Mouse (Mus musculus) gastrocnemius, postnatal 4 days (tissue): Measurements from ENCODE around the gene Gdf9. TPM values are rescaled to one million over a fixed set of nuclear protein-coding genes. Genes with fewer than 3 reads are reported as not detected.

Experiments
- DNase-seq, 2 experiments: peaks; one replicate each; pipeline ENCODE4 v3.0.0; 2021 to 2022; ENCODE audit warnings: low spot score in 2 of 2, mixed read lengths in 2 of 2
- microRNA-seq: library from miRNA; unstranded; fragments of <30 nt; microRNA quantifications from one replicate; pipeline ENCODE4 v1.2.0, GENCODE M21; 2021
- total RNA-seq, 2 experiments: library from RNA; stranded (reverse); gene quantifications; 2 replicates each; pipeline ENCODE4 v1.2.3; 2021

Gdf9 gene
- total RNA-seq, 2 experiments from 2014 or later, result 0.86 to 1.0 TPM

DNA sequence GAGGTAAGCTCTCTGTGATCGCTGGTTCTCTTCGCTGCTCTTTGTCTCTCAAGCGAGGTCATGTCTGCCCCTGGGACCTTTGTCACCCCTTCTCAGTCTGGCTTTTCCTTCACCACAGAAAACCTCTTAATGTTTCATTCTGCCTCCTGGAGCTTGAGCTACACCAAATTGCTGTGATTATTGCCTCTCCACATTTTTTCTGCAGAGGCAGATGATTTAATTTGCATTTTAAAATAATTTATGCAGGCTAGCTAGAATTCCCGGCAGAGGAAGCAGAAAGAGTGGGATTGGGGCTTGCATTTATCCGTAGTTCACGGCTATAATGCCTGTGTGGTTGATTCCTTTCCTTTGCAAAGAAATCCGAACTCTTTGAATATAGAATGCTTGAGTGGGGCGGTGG lies 44.8 kb downstream of the Gdf9 start:
- no peak for DNase-seq

GRCm38 (mm10) chr11:53477833-53478232 lies 47.0 kb downstream of the Gdf9 start:
- no peak for DNase-seq

DNA sequence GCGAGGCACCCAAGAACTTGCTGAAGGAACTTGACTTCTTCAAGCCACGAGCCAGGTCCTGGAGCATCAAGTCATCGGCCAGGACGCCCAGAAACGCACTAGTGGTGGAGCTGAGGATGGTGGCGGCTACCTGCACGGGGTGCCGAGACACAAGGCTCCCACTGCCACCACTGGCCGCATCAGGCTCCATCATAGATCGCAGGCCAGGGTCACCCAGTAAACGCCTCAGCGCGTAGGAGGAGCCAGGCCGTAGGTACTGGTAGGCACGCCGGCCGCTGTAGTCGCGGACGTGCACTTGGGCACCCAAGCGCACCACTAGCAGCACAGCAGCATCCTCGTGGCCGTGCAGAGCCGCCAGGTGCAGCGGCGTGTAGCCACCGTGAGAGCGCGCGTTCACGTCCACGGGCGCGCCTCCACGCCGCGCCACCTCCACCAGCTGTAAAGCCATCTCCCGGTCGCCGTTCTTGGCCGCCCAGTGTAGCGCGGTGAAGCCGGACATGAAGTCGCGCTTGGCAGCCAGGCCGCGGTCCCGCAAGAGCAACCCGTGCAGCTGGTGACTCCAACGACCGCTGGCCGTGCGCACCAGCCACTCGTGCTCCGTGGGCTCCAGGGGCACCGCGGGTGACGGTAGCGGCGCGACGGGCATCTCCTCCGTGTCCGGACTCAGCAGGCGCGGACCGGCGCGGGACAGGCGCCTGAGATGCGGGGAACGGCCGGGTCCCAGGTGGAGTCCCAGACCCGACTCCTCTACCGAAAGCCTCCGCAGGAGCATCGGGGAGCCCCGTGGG lies 47.8 kb downstream of the Gdf9 start:
- peak in 1 of 2 experiments; percentile 21 for DNase-seq

DNA sequence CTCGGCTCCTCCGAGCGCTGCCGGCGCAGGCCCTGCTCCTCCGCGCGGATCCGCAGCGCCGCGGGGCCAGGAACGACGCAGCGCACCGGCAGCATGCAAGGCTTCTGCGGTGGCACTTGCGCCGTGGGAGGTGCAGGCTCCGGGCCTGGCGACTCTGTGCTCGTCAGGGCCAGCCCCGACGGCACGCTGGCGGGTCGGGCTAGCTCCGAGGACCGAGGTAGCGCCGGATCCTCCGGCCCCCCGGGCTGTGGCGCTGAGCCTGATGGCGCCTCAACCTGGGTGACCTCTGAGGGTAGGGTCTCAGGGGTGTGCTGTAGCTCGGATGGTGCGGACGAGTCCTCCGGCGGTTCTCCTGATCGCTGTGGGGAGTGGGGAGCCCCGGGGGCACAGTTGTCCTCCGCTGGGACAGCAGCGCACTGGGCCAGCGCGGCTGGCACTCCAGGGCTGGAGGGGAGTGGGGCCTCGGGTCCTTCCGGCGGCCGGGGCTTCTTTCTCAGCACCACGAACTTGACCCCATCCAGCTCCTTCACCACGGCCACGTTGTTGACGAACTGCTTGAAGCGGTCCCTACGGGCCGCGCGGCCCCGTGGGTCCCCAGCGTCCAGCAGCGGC lies 48.5 kb downstream of the Gdf9 start:
- peak in 1 of 2 experiments; percentile 26 for DNase-seq

DNA sequence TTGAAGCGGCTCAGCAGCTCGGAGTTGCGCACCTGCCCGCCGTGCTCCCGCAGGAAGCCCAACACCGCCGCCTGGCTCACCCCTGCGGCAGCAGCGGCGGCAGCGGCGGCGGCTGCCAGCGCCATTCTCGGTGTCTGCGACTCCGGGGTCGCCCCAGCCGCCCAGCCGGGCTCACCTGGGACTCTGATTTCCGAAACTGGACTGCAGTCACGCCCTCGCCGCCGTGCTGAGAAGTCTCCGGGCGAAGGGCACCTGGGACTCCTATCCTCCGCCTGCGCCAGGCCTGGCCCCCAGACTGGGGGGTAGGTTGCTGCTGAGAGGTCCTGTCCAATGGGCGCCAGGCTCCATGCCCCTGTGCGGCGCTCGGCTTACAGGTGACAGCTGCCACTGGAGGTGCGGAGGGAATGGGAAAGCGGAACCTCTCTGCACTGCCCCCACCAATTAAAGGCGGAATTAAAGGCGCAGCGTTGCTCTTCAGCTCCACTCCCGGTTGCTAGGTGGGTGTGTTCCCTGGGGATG lies 49.0 kb downstream of the Gdf9 start, which contains the start of the genes Gm9945 and Sowaha:
Gene Gm9945, plus strand, starts transcription at position 384 of the 519 bp plus-strand sequence.
Gene Sowaha, minus strand, starts transcription at position 492 of the 519 bp plus-strand sequence.
- peak in 1 of 2 experiments; percentile 12 for DNase-seq

- no peak for DNase-seq
These were observed 50.4 kb downstream of the Gdf9 start for GRCm38 (mm10) chr11:53481088-53481730.

DNA sequence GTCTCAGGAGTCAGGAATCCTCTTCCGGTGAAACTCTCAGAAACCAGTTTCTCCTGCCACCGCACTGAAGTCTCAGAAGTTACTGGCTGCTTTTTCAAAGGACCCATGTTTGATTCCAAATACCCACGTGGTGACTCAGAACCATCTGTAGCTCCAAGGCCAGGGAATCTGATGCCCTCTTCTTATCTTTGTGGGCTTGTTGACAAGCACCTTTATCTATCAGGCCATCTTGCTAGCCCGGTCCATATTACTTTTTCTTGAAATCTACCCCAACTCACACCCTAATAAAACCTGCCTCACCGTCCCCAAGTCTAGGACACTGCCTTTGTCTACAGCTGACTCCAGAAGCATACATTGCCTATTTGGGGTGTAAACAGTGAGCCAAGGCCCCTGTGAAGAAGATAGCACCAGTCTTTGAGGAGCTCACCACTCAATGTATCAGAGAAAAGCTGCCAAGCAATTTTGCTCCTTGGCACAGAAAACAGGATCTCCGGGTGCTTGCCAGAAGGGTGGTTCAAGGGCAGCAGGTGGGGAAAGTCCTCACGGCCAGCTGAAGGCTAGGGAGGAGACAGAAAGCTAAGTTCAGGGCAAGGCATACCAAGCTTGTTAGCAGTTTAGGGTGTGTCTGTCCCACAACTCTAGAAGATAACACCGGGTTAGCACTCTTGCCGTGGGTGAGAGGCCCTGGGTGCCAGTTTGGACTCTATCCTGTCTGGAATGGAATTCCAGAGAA lies 52.5 kb downstream of the Gdf9 start:
- DNase-seq, result no peak

GRCm38 (mm10) chr11:53485719-53486118 lies 54.9 kb downstream of the Gdf9 start:
- DNase-seq, result no peak

GRCm38 (mm10) chr11:53486351-53486750 lies 55.5 kb downstream of the Gdf9 start:
- no peak for DNase-seq

DNA sequence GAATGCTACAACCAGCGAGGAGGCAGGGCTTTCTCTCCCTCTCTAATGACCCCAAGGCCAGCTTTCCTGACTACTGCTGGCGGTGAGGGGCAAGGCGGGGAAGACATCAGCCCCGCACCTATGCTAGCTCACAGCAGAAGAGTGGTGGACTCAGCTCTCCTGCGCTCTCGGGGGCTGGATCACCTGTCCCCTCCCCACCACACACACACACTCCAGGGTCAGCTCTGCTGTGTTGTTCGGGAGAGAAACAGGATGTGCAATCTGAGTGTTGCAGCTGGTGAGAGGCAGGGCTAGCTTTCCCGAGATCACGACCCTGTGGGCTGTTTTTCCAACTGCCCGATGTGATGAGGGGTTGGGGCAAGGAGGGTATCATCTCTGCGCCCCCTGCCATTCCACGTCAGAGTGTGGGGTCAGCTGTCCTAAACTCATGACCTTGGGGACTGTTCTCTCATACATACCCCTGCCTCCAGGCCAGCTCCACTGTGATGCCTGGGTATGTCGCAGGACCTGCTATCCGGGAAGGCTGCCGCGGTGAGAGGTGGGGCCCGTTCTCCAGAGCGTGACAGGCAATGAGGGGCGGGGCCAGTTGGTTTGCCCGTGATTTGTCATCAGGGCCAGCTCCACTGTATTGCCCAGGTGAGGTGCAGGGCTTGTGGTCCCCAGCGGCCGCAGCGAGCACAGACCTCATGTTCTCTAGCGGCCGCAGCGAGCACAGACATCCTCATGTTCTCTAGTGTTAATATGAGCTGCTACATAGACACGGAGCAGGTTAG lies 56.2 kb downstream of the Gdf9 start:
- DNase-seq, result no peak

Small RNAs within 50 kb of the gene (microRNA-seq; reads per million reads assigned to microRNA genes)
- gene Mir6920, result not detected

Other genes starting within 250 kb of the Gdf9 start
- 100 to 1,000 TPM; 107 to 124 TPM for gene Hspa4, start 130.6 kb upstream of the Gdf9 start, total RNA-seq
- 10 to 100 TPM; 10.5 to 10.7 TPM for gene Zcchc10, start 106.3 kb upstream of the Gdf9 start, total RNA-seq
- gene Aff4, start 80.2 kb upstream of the Gdf9 start, total RNA-seq, result 100 to 1,000 TPM; 146 to 154 TPM
- gene Leap2, start 7.9 kb upstream of the Gdf9 start, total RNA-seq, result not detected
- 100 to 1,000 TPM; 694 to 764 TPM for gene Uqcrq, start 192 bp upstream of the Gdf9 start, total RNA-seq
- not detected for gene Gm10447, start 26.1 kb downstream of the Gdf9 start, total RNA-seq
- under 1 TPM; 0.49 to 0.81 TPM for gene Shroom1, start 26.2 kb downstream of the Gdf9 start, total RNA-seq
- gene Gm9837, start 39.5 kb downstream of the Gdf9 start, total RNA-seq, result not detected
- not detected for gene Gm9945, start 49.1 kb downstream of the Gdf9 start, total RNA-seq
- under 1 TPM; 0.16 to 0.25 TPM for gene Sowaha, start 49.3 kb downstream of the Gdf9 start, total RNA-seq
- gene Sept8, start 88.2 kb downstream of the Gdf9 start, total RNA-seq, result 10 to 100 TPM; 85.8 to 88.6 TPM
- gene Kif3a, start 136.4 kb downstream of the Gdf9 start, total RNA-seq, result 10 to 100 TPM; 15.9 to 18.2 TPM
- under 1 TPM in 1 of 2 experiments, not detected in 1; 0.65 TPM for gene Il4, start 187.6 kb downstream of the Gdf9 start, total RNA-seq
- gene Il13, start 203.7 kb downstream of the Gdf9 start, total RNA-seq, result not detected